8 mouse cellular contexts compared by ENCODE assay signal in the genomic region with DNA sequence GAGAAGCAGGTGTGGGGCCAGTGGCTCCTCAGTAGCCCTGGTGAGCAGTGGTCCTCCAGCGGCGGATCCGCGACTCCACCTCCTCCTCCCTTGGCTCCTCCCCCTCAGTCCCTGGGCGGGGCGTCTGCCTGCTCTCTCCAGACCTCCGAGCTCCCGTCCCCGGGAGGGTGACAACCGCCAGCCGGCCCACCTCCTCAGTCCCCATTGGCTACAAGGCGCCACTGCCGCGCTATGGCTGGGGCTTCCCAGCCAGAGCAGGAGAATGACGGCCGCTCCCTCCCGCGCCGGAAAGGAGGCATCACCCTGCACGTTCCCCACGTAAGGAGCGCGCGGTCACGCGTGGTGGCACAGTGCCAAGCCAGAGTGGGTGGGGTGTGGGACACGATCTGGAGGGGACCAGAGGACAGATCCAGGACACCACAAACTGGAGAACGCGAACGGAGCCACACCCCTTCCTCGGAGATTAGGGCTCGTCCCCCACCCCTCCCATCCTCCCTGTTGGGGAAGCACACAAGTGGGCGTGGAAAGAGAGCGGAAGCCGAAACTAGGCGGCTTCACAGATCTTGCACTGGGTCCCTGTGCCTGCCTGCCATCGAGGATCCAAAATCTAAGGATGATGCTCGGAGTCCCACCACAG. TPM values are rescaled to one million over a fixed set of nuclear protein-coding genes. Genes with fewer than 3 reads are reported as not detected.
DNase-seq lines count a peak whose midpoint lies in the region; ATAC-seq and TF ChIP-seq lines count a peak whose summit lies in the region.

No protein-coding gene starts in this region.

- intact Hi-C loops in heart, postnatal 36 days (cut with DNase I) = loop anchor here (2.0 to 10.0 kb wide), 2 partner anchors 65 to 145 kb away; a partner anchor contains a TSS

- no peaks in the 10 kb centered on the region for H3K36me3 ChIP-seq in forebrain, embryonic 15.5 days
- H3K36me3 ChIP-seq in lung, embryonic 14.5 days (ENCODE audit: insufficient read depth) = no peaks in the 10 kb centered on the region
- no peaks in the 10 kb centered on the region for H3K36me3 ChIP-seq in thymus, adult 2 months (ENCODE audit: control insufficient read depth, insufficient read depth, low read length)

- peak overlapping the region; percentile 61 for H3K9ac ChIP-seq in forebrain, embryonic 15.5 days (replicated peaks)
- H3K9ac ChIP-seq in lung, embryonic 14.5 days = peak overlapping the region; percentile 58

- H3K9me3 ChIP-seq in forebrain, embryonic 15.5 days = no peaks in the 10 kb centered on the region
- H3K9me3 ChIP-seq in lung, embryonic 14.5 days (ENCODE audit: low read depth, low read length) = no peaks in the 10 kb centered on the region

- peaks cover 31% of the 10 kb centered on the region for H3K4me1 ChIP-seq in forebrain, embryonic 15.5 days
- 0 out of 2 replicates have a peak, but pooled peaks cover 7% of the 10 kb centered on the region for H3K4me1 ChIP-seq in lung, embryonic 14.5 days (ENCODE audit: insufficient read depth)
- peaks cover 32% of the 10 kb centered on the region for H3K4me1 ChIP-seq in olfactory bulb, adult 2 months (ENCODE audit: control insufficient read depth, insufficient read depth, low read length)
- H3K4me1 ChIP-seq in thymus, adult 2 months (replicated peaks; ENCODE audit: control insufficient read depth, insufficient read depth, low read length) = peaks cover 16% of the 10 kb centered on the region

- peak overlapping the region; percentile 85 for H3K27ac ChIP-seq in forebrain, embryonic 15.5 days (replicated peaks)
- peak overlapping the region; percentile 90 for H3K27ac ChIP-seq in layer of hippocampus, adult 2 months
- peak overlapping the region; percentile 83 for H3K27ac ChIP-seq in lung, embryonic 14.5 days (ENCODE audit: low read depth)
- peak overlapping the region; percentile 76 for H3K27ac ChIP-seq in olfactory bulb, adult 2 months (ENCODE audit: insufficient read depth, low read depth, low read length)
- H3K27ac ChIP-seq in thymus, adult 2 months (ENCODE audit: control insufficient read depth, insufficient read depth, low read length) = peak overlapping the region; percentile 84

- no peaks in the 10 kb centered on the region for H3K27me3 ChIP-seq in forebrain, embryonic 15.5 days
- H3K27me3 ChIP-seq in lung, embryonic 14.5 days (ENCODE audit: insufficient read depth, low read length) = no peaks in the 10 kb centered on the region
- no peaks in the 10 kb centered on the region for H3K27me3 ChIP-seq in thymus, adult 2 months (ENCODE audit: control insufficient read depth, insufficient read depth, low read length)

- 0% methylated on average over 36 of the region's 38 CpGs for WGBS in forebrain, embryonic 15.5 days
- WGBS in lung, embryonic 14.5 days = under 1% methylated on average over 38 of the region's 38 CpGs
- 0% methylated on average over 38 of the region's 38 CpGs for WGBS in olfactory bulb, adult 2 months
- under 1% methylated on average over 38 of the region's 38 CpGs for WGBS in thymus, adult 2 months

- TF ChIP-seq CTCF in layer of hippocampus, adult 2 months (conservative IDR thresholded peaks at IDR 0.05) = no peak
- 0 out of 2 replicates have a peak, but pooled peaks have one; percentile 12 for TF ChIP-seq CTCF in lung, embryonic 14.5 days (IDR thresholded peaks at IDR 0.05; ENCODE audit: low read depth)
- no peak for TF ChIP-seq CTCF in olfactory bulb, adult 2 months (IDR thresholded peaks at IDR 0.05; ENCODE audit: insufficient read depth, low read depth, low read length)
- peak; percentile 42; the same call in 1 of the 2 replicates for TF ChIP-seq CTCF in thymus, adult 2 months (IDR thresholded peaks at IDR 0.05; ENCODE audit: borderline replicate concordance, control insufficient read depth, extremely low read depth, insufficient read depth, low read length, poor library complexity)

- peak; percentile 98 for ATAC-seq in forebrain, embryonic 15.5 days (replicated peaks)
- peak; percentile 99 for ATAC-seq in lung, embryonic 14.5 days (ENCODE audit: insufficient read depth)

- H3K4me2 ChIP-seq in forebrain, embryonic 15.5 days (replicated peaks) = peak overlapping the region; percentile 89
- H3K4me2 ChIP-seq in lung, embryonic 14.5 days = peak overlapping the region; percentile 97

- TF ChIP-seq POLR2A in olfactory bulb, adult 2 months (IDR thresholded peaks at IDR 0.05; ENCODE audit: insufficient read depth, low read depth, low read length) = peak; percentile 59
- TF ChIP-seq POLR2A in thymus, adult 2 months (IDR thresholded peaks at IDR 0.05; ENCODE audit: control insufficient read depth, extremely low read depth, insufficient read depth, low read length, poor library complexity) = peak; percentile 60; the same call in 1 of the 2 replicates

- peak; percentile 95 for DNase-seq in ES-CJ7 (ENCODE audit: low read depth, low spot score)
- DNase-seq in cerebellum, adult 11 months = peak; percentile 95
- peak; percentile 97 to 98 for DNase-seq in heart, postnatal 36 days
- DNase-seq in layer of hippocampus, adult 2 months (ENCODE audit: low spot score in 2 of 2) = peak; percentile 97 to 98
- DNase-seq in lung, embryonic 14.5 days = peak; percentile 98
- DNase-seq in thymus, adult 2 months = peak; percentile 98

- H3K4me3 ChIP-seq in forebrain, embryonic 15.5 days = peak overlapping the region; percentile 92
- peak overlapping the region; percentile 97 for H3K4me3 ChIP-seq in layer of hippocampus, adult 2 months
- H3K4me3 ChIP-seq in lung, embryonic 14.5 days (ENCODE audit: low read depth, low read length) = peak overlapping the region; percentile 51
- H3K4me3 ChIP-seq in olfactory bulb, adult 2 months (ENCODE audit: insufficient read depth, low read depth, low read length) = peak overlapping the region; percentile 68
- peak overlapping the region; percentile 91 for H3K4me3 ChIP-seq in thymus, adult 2 months (ENCODE audit: control insufficient read depth, insufficient read depth, low read length)

RNA-seq across cellular contexts. Expression of a gene that starts 39.5 kb away (rescaled TPM):
- polyA plus RNA-seq in forebrain, embryonic 15.5 days (2015; fragmentation: Nextera tagmentation; extraction: Ambion mirVana) = 78.9 and 86.2 TPM in 2 replicates
- total RNA-seq in heart, postnatal 36 days (2021) = 100 to 1,000 TPM in 1 of 2 experiments, 10 to 100 TPM in 1; 99.7 to 113 TPM
- total RNA-seq in layer of hippocampus, adult 2 months (2021) = 100 to 1,000 TPM; 292 to 307 TPM
- polyA plus RNA-seq in lung, embryonic 14.5 days (2014; fragmentation: Nextera tagmentation; extraction: Ambion mirVana) = 20.9 and 22.4 TPM in 2 replicates
- 296 TPM in 1 of 2 replicates, not detected in the other for polyA plus RNA-seq in olfactory bulb, adult 2 months (2012; ENCODE audit: insufficient read depth, insufficient read length, low replicate concordance, missing spikeins)
- polyA plus RNA-seq in thymus, adult 2 months (2012; rRNA removed) = 52.1 and 55.5 TPM in 2 replicates

Comparison
In these comparisons a context has a peak if more than half of its experiments do, and no peak if none do; other contexts are left out.
1. Peak in every context shown above with its lines: DNase-seq, ATAC-seq, H3K4me3 ChIP-seq and H3K27ac ChIP-seq.
2. CTCF ChIP-seq: peak in lung, embryonic 14.5 days (single experiment) and thymus, adult 2 months (single experiment); none in layer of hippocampus, adult 2 months (single experiment) and olfactory bulb, adult 2 months (single experiment).